Mouse (Mus musculus) cerebellum, postnatal 10 days (tissue): ENCODE results near the gene Unc13b.

Experiments
- DNase-seq, 2 experiments: peaks; one replicate each; pipeline ENCODE4 v3.0.0; 2021; ENCODE audit warnings: mixed read lengths in 2 of 2

Unc13b gene

DNA sequence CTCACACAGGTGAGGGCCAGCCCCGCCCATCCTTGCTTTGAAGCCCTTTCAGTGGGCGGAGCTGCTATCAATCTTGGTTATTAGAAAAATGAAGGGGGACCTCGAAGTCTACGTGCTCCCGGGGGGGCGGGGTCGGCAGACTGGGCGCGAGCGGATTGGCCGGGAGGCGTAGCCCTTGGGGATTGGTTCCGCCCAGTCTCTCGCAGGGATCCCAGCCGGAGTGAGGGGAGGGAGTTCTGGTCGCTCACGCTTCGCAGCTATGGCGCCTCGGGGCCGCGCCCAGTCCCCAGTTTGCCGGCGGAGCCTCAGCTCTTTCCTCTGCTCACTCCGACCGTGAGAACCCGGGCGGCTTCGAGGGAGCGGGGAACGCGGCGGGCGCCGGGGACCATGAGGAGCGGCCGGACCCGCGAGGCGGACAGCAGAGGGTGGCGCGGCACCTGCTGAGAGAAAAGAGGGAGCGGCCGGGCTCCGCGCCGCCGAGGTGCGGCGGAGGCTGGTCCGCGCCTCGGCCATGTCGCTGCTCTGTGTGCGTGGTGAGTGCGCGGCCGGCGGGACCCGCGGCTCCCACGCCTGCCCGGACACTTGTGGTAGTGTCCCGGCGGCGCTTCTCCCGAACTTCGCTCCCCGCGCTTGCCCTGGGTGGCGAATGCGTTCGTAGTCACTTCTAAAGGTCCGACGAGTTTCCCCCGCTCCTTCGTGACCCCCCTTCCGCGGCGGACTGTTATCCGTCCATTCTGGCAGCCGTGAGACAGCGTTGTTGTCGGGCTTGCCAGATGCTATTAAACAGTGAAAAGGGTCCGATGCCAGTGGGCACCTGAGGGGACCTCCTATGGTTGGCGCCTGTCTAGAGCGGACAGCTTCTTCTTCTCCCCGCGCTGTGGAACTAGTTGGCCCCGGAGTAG is at the start of gene Unc13b:
Gene Unc13b, plus strand, starts transcription at position 201 of the 902 bp plus-strand sequence.
- peak; percentile 98 to 99 for DNase-seq

DNA sequence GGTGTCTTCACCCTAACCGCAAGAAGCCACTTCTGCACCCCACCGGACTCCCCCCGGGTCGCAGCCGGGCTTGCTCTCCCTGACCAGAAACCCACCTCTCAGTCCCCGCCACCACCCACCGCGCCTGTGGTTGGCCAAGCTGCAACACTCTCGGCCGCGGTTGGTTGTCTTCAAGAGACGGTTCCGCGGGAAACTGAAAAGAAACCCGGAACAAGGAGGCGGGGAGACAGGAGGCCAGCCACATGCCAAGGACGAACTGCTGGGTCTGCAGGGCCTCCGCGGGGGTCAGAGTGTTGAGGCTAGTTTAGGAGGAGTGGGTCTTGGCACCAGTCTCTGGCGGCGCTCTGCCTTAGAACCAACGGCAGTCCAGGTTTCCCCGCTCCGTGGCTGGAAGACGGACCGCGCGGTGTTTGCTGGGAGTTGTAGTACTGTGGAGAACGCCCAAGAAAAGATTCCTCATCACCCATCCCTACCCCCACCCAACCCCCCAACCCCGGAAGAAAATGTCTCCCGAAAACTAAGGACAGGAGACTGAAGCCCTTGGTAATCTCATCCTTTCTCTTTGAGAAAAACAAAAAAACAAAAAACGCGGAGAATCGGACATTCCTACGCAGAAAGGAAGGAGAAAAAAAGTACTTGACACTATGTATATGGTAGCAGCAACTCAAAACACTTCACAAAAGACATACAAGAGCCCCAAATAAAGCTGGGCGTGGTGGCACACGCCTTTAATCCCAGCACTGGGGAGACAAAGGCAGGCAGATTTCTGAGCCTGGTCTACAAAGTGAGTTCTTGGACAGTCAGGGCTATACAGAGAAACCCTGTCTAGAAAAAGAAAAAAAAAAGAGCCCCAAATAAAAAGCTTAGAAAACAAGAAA is 48.4 kb upstream of the Unc13b start, which contains the start of gene Fancg:
Gene Fancg, minus strand, starts transcription at position 346 of the 878 bp plus-strand sequence.
- peak; percentile 92 to 95 for DNase-seq

DNA sequence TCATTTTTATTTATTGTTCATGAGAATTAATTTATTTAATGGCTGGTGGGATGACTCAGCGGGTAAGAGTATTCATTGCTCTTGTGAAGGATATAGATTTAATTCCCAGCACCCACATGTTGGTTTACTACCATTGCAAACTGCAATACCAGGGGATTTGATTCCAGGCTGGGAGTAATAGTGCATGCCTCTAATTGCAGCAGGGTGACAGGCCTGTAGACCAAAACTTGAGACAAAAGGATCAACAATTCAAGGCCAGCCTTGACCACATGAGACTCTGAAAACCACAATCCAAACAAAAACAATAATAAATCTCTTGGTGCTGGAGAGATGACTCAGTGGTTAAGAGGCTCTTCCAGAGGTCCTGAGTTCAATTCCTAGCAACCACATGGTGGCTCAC is 46.7 kb upstream of the Unc13b start:
- no peak for DNase-seq

DNA sequence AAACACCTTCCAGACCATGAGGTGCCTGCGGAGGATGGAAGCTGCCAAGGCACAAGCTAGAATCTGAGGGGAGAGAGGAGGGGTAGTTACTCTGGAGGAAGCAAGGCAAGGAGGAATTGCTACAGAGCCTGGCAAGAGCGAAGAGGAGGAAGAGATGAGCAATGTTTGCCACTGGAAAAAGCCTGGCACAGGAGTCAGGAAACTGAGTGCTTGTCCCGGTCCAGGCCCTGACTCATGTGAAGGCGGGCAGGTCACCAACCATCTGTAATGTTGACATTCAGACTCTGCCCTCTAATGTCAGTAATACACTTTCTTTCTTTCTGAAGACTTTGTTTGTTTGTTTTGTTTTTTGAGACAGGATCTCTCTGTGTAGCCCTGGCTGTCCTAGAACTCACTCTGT is 40.6 kb upstream of the Unc13b start:
- no peak for DNase-seq

DNA sequence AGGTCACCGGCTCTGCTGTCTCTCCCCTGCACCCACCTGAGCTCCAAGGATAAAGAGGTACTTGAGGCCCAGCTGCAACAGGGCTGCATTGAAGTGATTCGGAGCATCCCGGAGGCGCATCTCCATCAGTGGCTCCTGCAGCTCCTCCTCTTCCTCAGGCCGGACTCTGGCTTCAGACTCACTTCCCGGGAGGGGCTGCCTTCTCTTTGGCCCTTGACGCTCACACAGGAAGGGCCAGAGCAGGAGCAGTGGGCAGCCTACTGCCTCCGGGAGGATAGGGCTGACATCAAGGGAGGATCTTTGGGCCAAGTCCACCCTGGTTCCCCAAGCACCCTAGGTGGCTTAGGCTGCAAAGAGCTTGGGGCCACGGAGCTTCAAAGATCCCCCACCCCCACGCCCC is 39.6 kb upstream of the Unc13b start:
- DNase-seq = no peak

DNA sequence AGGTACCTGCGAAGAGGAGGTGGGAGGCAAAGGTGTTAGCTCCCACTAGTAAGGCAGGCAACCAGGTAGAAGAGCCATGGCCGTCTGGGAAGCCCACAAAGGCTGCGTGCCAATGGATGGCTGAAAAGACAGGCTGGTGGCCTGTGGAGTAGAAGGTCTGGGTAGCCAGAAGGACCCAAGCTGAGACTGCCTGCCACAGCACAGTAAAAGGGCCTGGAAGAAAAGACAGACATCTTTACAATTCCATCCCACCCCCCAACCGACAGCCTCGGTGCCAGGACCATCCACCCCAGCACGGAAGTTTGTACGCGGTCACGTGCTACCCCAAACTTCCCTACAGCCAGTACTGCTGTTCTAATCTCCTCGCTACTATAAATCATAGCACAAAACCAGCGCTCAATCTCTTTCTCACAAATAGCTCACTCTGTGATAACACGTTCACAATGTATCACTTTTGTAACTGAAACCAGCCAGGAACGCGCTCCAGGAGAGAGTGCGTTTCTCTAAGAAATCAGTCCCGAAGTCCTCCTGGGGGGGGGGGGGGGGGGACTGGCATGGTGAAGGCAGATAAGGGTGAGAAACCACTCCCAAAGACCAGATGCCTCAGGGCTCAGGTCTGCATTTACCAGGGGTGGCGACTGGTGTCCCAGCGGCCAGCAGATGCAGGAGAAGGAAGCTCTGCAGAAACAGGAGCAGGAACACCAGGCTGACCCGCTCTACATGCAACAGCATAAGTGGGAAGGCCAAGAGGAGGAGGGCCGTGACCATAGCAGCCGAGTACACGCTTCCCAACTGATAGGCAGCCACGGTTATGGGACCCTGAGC is 38.9 kb upstream of the Unc13b start:
- no peak for DNase-seq

DNA sequence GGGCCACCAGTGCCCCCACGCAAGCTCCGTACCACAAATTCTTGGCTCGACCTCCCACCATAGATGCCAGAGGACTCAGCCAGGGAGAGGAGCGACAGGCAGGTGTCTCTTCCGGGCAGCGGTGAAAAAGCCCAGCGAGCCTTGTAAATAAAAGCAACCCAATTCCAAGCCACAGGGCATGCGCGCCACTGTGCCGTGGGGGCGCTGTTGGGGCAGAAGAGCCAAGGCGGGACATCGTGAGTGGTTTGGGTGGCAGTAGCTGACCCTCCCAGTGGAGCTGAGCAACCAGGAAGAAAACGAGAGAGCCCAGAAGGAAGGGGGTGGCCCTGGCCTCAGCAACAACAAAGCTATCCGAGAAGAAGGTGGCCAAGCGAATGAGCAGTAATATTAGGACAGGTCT is 37.9 kb upstream of the Unc13b start:
- no peak for DNase-seq

DNA sequence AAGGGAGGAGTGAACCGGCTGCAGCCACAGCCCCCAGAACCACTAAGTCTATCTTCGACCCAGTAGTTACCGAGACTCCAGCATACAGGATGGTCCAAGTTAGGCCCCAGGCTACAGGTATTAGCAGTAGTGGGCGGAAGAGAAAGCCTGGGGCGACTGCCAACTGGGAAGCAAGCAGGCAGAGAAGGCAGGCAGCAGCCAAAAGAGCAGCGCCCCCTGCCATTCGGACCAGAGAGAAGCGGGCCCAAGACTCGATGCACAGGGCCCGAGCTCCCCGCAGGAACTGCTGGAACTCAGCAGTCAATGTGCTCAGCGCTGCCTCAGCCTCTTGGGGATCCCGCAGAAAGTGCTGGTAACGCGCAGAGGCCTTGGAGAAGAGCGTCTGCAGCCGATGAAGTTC is 37.4 kb upstream of the Unc13b start:
- DNase-seq = peak; percentile 42 to 55

DNA sequence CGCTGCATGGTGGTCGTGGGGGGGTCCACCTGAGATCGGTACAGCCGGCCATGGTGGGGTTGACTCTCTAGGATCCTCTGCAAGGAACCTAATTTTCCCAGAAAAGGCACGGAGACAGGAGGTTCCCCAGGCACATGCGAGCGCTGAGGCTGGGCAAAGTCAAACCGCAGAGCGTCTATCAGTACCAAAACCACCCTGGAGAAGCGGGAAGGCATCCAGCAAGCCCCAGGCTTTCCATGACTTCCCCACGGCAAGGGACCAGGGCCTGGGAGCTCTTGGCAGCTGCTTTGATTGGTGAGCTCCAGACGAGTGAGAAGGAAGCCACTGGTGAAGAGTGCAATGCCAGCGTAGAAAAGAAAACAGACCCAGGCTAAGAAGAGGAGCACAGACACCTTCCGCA is 34.1 kb upstream of the Unc13b start:
- peak; percentile 47 to 51 for DNase-seq

DNA sequence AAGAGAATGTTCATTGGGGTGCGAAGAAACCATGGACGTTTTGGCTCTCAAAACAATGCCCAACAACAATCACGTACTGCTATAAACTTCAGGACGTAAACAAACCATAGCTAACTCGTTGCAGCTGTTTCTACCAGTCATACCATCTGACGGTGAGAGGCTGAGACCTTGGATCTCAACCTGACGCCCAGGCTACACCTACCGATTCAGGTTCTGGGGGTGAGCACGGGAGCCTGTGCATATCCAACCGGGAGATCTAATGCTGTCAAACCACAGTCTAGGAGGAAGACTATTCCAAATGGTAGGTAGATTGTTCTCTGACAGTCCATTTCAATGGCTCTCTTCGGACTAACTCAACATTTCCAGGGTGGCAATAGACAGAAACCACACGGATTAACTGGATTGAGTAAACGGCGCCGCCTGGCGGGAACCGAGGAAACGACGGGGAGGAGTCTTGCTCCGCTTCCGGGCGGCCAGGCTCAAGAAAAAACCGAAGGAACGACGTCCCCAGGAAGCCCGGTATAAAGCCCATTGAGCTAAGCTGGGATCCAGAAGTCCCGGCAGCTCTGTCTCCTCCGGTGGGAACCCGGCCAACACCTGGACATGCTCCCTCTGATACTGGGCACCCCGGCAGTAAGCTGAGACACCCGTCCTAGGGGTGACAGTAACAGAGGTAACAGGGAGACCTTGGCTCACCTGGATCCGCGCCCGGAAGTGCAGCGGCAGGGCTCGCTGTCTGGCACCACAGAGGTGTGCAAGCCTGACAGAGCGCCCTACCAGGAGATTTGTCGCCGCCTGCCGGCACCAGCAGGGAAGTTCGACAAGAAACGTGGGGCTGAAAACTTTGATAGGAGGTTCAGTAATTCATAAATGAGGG is 33.4 kb upstream of the Unc13b start, which contains the start of gene Pigo:
Gene Pigo, minus strand, starts transcription at position 736 of the 877 bp plus-strand sequence.
- DNase-seq = peak; percentile 99

DNA sequence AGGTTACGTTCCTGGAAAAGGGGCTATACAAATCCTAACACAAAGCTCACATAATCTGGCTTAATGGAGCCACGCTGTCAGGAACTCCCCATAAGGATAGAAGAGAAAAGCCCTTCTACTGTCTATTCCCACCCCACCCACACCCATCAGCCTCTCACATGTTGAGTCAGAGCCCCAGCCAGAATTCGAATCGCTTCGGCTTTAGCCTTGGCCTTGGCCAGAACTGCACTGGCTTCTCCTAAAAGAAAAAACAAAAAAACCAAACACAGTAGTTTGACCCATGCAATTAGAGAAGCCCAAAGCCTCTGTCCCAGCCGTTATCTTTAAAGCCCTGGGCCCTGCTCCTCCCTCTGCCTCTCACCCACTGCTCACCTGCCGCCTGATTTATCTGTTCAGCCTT is 29.6 kb upstream of the Unc13b start:
- DNase-seq = no peak

DNA sequence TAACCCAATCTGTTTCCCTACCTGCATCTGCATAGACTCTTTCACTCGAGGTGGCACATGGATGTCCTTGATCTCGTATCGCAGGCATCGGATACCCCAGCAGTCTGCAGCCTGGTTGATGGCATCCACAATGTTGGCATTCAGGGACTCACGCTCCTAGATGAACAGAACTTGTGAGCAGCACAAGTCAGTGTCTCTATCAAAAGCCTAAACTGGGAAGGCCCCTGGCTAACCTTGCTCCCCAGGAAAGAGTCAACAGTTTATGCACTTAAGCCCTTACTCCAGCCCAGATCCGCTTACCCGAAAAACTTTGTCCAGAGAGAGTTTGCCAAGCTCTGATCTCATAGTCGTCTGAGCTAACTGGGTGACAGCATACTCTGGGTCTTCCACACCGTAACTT is 29.0 kb upstream of the Unc13b start:
- DNase-seq = no peak

DNA sequence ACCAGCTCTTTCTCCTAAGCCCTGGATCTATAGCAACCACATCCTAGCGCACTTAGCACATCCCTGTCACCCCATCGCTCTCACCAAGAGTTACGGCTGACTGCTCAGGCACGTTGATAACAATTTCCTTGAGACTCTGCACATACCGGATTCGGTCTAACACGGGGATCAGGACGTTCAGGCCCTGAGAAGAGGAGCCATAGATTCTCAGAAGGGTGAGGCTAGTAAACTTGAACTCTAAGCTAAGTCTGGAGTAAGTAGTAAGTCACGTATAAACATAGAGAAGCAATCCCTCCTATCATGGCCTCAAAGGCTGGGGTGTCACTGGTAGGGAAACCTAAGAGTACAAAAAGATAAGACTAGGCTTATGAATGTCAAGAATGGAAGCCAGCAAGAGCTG is 28.4 kb upstream of the Unc13b start:
- DNase-seq = no peak

DNA sequence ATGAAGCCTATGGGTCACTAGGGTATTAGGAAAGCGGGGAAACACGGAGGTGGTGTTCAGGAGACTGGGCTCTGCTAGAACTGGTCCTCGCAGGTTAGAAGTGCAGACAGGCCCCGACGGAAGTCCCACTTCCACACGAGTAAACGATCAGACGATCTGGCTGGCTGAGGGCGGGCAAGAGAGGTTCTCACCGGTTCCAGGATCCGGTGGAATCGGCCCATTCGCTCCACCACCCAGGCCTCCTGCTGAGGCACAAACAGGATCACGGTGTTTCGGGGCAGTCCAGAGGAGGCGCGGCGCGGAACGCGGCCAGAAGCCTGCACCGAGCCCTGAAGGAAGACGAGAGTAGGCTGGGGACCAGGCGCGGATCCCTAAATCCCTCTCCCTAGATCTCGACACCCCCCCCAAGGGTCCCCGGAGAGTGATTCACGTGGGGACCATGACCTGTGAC is 27.9 kb upstream of the Unc13b start:
- no peak for DNase-seq

DNA sequence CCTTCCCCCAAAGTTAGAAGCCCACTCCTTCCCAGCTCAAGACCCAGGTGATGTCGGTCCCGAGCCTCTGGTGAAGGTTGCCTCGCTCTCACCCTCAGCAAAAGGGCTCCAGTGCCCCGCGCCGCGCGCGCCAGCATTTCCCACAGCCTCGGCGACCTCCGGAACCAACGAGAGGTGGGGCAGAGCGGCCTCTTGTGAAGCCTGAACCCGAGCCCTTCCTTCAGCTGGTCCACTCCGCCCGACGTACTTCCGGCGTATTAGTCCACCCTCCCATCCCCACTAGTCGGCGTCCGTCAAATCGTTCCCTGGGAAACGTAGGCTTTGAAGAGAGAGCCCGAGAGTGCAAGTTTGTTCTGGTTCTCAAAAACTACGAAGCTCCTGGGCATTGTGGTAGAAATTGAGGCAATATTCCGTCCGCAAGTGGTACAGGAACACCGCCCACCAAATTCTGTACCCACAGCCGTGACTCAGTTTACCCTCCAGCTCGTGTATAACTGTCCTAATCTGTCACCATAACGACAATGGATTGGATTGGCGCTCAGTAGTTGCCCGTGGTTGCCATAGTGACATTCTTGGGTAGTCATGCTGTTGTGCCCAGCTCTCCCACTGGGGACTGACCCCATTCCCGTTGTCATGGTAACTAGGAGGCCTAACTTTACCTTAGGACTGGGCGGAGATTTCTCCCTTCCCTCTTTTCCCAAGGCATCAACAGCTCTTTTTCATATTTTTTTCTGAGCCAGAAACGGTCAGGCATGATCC is 27.3 kb upstream of the Unc13b start, which contains the start of gene Stoml2:
Gene Stoml2, minus strand, starts transcription at position 474 of the 759 bp plus-strand sequence.
- DNase-seq = peak; percentile 93 to 96

DNA sequence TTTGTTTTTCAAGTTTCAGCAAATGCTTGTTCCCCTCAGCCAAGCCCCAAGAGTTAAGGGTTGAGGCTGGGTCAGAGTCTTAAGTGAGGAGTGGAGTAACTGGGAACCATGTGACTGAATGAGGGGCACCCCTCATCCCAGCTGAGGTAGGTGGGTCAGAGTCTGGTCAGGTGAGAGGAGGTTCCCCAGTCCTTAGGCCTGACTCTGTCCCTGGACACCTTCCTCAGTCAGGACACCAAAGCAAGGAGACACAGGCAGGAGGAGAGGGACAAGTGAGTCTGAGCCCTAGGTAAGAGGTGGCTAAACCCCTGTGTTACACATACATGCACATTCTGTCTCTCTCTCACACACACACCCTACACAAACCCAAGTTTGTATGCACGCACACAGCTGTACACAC is 26.3 kb upstream of the Unc13b start:
- peak in 1 of 2 experiments; percentile 24 for DNase-seq

DNA sequence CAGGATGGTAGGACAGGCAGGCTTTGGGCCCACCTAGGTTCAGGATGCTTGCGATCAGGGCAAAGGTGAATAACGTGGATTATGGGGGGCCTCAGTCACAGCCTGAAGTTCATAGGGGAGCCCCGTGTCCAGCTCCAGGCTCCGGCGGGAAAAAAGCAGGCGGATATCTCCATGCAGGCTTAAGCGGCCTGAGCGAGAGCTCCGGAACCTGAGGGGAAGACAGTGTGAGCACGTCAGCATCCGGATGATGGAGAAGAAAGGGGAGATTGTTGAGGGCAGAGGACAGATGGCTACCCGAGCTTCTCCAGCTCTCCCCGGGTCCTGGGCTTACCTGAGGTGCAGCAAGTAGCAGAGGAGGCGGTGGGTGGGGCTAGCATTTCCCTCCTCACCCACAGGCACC is 25.3 kb upstream of the Unc13b start:
- no peak for DNase-seq

DNA sequence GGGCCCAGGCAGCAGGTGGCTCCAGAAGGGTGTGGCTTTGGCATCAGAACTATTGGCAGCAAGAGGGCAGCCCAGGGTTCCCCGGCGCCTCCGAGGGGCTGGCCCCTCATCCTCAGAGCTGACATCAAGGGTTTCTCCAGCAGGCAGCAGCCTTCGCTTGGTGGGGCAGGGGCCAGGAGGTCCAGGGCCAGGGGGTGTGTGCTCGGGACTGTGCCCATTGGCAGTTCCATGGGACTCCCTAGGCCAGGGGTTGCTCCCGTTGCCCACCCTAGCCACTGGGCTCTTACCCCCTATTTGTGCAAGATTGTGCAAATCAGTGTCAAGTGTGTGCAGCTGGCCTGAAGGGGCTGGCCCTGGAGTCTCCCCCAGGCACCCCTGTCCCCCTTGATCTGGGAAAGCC is 22.9 kb upstream of the Unc13b start:
- no peak for DNase-seq

DNA sequence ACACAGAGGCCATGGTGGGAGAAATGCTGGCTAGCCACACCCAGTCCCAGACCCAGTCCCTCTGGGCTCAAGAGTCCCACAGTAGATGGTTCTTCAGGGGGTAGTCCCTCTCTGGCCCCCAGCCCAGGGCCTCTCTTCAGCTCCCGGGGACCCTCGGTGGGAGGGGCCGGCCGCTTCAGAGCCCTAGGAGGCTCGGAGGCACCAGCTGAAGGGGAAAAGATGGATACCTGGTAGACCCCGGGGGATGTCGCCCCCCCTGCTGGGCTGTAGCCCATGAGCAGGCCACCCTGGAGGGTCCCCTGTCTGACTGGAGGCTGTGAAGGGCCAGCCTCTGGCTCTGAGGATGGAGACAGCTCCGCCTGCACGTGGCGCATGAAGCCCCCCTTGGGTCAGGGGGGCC is 22.4 kb upstream of the Unc13b start:
- DNase-seq = peak in 1 of 2 experiments; percentile 25

DNA sequence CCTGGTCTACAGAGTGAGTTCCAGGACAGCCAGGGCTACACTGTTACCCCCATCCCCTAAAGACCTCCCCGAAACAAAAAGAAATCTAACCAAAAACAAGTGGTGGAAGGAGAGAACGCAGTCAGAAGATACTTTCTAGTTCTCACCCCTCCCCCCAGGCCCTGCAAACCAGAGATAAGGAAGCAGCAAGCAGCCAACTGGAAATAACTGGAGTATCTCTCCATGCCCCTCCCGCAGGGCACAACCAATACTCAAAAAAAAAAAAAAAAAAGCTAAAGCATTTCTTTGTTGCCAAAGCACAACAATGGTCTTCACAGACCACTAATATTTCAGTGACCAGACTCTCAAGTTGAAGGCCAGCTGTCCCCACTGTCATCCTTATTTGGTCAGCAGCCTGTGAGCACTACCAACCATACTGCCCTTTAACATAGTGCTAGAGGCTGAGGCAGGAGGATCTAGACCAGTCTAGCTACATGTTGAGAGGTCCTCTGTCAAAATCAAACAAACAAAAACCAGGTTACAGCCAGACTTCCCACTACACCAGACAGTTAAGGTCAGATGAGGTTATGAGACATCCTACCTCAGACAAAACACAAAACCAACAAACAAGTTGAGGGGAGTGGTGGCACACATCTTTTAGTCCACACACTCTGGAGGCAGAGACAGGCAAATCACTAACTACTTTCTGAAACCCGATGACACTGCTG is 20.7 kb upstream of the Unc13b start:
- DNase-seq = peak in 1 of 2 experiments; percentile 23
